Mouse (Mus musculus) embryonic stem cell, embryonic (primary cell): ENCODE measurements around the gene Axl.

Source experiments
- CTCF ChIA-PET, 4 experiments: fragments of 300-600 bp in 2 of 4; fragments of 350-600 bp in 2 of 4; sonication (Branson Sonifier 250); formaldehyde crosslinking; loops; one replicate each; lab custom pipeline; 2022; ENCODE audit warnings: inconsistent platforms in 2 of 4; lab: Charles Lee
- POLR2A ChIA-PET, 4 experiments: fragments of 300-600 bp in 2 of 4; fragments of 350-600 bp in 2 of 4; sonication (Branson Sonifier 250); formaldehyde crosslinking; loops; one replicate each; lab custom pipeline; 2022; ENCODE audit warnings: antibody characterized with exemption in 4 of 4, inconsistent platforms in 1 of 4; lab: Charles Lee

The Axl gene

GRCm38 (mm10) chr7:25788220-25789128 lies at the start of gene Axl:
Gene Axl, minus strand, starts transcription at chr7:25788705.
- POLR2A ChIA-PET = interaction anchor here in 3 of 4 experiments (0.6 to 1.8 kb wide), 9 partner anchors 21 to 151 kb away, joined by 3 to 6 read pairs (median 4); partner anchors contain the start of genes Cyp2s1 (in 1 of the 3) and Hnrnpul1 (in 1 of the 3)
- CTCF ChIA-PET = interaction anchor here (0.6 to 0.9 kb wide), 7 partner anchors 11 to 772 kb away, joined by 3 to 5 read pairs (median 4); no protein-coding TSS in a partner anchor

- ChIA-PET CTCF (interaction anchor here in 1 of 4 experiments (0.6 kb wide), 1 partner anchor 35 kb away, joined by 4 read pairs; no protein-coding TSS in a partner anchor), POLR2A (interaction anchor here in 1 of 4 experiments (0.9 kb wide), 1 partner anchor 164 kb away, joined by 5 read pairs; no protein-coding TSS in a partner anchor)
Measured at GRCm38 (mm10) chr7:25835188-25835891, 46.8 kb upstream of the Axl start.

GRCm38 (mm10) chr7:25831557-25832530 lies 43.3 kb upstream of the Axl start:
- CTCF ChIA-PET = no interaction called here
- POLR2A ChIA-PET = no interaction called here

GRCm38 (mm10) chr7:25830251-25830650 lies 41.7 kb upstream of the Axl start:
- ChIA-PET CTCF (no interaction called here), POLR2A (interaction anchor here in 1 of 4 experiments (1.0 kb wide), 1 partner anchor 63 kb away, joined by 3 read pairs; no protein-coding TSS in a partner anchor)

DNA sequence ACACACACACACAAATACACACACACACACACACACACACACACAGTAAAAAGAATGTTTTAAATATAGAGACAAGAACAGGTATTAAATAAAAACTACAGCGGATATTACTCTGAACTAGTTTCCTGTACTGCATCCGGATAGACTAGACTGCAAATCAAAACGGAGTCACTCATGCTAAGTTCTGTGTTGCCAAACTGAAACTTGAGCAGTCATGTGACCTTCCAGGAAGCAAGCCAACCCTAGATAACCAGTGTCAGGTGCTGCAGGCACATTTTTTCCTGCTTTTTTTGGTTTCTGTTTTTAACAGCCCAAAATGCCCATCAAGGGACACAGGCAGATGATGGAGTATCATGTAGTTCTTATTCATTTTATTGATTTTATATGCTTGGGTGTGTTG lies 38.7 kb upstream of the Axl start:
- CTCF ChIA-PET = no interaction called here
- POLR2A ChIA-PET = interaction anchor here in 3 of 4 experiments (0.6 to 0.7 kb wide), 3 partner anchors 78 to 943 kb away, joined by 3 to 9 read pairs (median 3); partner anchors contain the start of gene Rps19 (in 1 of the 3)

DNA sequence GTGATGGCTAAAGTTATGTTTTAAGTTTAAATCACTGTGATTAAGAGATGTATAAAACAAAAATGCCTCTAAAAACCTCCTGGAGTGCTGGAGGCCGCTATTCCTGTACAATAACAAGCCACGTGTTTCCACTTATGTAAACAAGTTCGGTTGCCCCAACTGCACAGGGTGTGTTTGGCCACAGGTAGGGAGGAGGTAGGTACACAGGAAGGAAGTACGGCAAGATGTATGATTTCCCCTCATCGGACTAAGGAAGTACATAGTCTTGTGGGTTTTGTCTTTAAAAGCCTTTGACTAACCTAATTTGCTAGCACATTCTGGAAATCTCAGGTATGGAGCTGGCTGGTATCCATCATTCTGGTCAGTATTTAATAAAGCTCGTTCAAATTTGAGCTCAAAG lies 37.5 kb upstream of the Axl start:
- POLR2A ChIA-PET = interaction anchor here (0.5 to 1.3 kb wide), 6 partner anchors 9 to 72 kb away, joined by 3 to 6 read pairs (median 5); partner anchors contain the start of genes Axl (in 1 of the 4), Cyp2s1 (in 1 of the 4) and Hnrnpul1 (in 1 of the 4)
- CTCF ChIA-PET = interaction anchor here in 3 of 4 experiments (0.6 kb wide), 3 partner anchors 15 to 1589 kb away, joined by 3 to 5 read pairs (median 3); partner anchors contain the start of gene Zfp109 (in 1 of the 3)

DNA sequence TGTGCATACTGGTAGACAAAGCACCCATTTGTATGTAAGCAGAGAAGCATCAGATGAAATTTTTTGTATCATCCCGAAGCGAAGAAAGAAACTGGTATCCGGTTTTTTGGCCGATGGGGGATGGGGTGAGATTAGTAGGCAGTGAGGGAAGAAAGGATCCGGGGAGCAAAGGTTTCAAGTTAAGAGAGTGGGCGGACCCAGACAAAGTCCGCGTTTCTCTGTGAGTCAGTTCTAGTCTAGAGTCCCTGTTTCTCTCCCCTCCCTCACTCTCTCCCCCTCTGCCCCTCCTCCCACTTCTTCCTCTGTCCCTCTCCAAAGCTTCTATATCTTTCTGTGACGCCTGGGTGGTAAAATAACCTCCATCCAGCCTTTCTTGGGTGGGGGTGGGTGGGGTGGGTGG lies 36.5 kb upstream of the Axl start:
- POLR2A ChIA-PET = no interaction called here
- CTCF ChIA-PET = no interaction called here

GRCm38 (mm10) chr7:25816241-25816919 lies 27.9 kb upstream of the Axl start, which contains the start of gene Cyp2s1:
Gene Cyp2s1, minus strand, starts transcription at chr7:25816913.
- ChIA-PET POLR2A (interaction anchor here (0.6 to 2.9 kb wide), 28 partner anchors 10 to 875 kb away, joined by 3 to 17 read pairs (median 4); partner anchors contain the start of genes Hnrnpul1 (in 3 of the 4), B9d2 (in 2 of the 4) and Axl (in 1 of the 4)), CTCF (interaction anchor here in 3 of 4 experiments (0.8 to 3.4 kb wide), 9 partner anchors 11 to 61 kb away, joined by 3 to 28 read pairs (median 4); no protein-coding TSS in a partner anchor)

DNA sequence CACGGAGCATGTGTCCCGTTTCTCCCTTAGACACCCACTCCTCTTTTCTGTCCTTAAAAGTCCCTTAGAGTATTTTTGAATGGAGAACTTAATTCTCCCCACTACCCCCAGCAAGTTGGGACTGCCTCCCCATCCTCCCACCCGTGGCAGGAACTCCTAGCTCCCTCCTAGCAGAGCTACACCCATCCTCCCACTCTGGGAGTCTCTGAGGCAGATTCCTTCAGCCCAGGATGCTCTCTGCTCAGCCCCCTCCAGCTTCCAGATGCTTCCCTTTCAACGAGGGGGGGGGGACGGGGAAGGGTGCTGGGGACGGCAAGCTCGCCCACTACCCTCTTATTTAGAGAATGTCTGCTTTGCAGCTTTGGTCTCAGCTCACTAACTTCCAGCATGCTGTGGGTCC lies 27.1 kb upstream of the Axl start:
- CTCF ChIA-PET = interaction anchor here in 2 of 4 experiments (0.5 to 3.4 kb wide), 7 partner anchors 10 to 69 kb away, joined by 3 to 28 read pairs (median 5); no protein-coding TSS in a partner anchor
- POLR2A ChIA-PET = interaction anchor here in 3 of 4 experiments (0.6 to 2.9 kb wide), 21 partner anchors 9 to 623 kb away, joined by 3 to 17 read pairs (median 4); partner anchors contain the start of genes Hnrnpul1 (in 3 of the 3), B9d2 (in 1 of the 3), Bckdha (in 1 of the 3) and Exosc5 (in 1 of the 3)

GRCm38 (mm10) chr7:25814711-25815110 lies 26.2 kb upstream of the Axl start:
- POLR2A ChIA-PET = interaction anchor here in 2 of 4 experiments (0.7 to 2.9 kb wide), 9 partner anchors 10 to 156 kb away, joined by 3 to 17 read pairs (median 5); partner anchors contain the start of genes Hnrnpul1 (in 2 of the 2), B9d2 (in 1 of the 2), Bckdha (in 1 of the 2) and Exosc5 (in 1 of the 2)
- CTCF ChIA-PET = interaction anchor here in 3 of 4 experiments (0.6 to 3.4 kb wide), 5 partner anchors 9 to 571 kb away, joined by 3 to 28 read pairs (median 6); no protein-coding TSS in a partner anchor

GRCm38 (mm10) chr7:25812195-25812594 lies 23.7 kb upstream of the Axl start:
- ChIA-PET POLR2A (interaction anchor here in 3 of 4 experiments (0.6 to 1.3 kb wide), 5 partner anchors 10 to 1387 kb away, joined by 3 to 5 read pairs (median 4); no protein-coding TSS in a partner anchor), CTCF (interaction anchor here in 1 of 4 experiments (0.6 kb wide), 1 partner anchor 331 kb away, joined by 3 read pairs; no protein-coding TSS in a partner anchor)

DNA sequence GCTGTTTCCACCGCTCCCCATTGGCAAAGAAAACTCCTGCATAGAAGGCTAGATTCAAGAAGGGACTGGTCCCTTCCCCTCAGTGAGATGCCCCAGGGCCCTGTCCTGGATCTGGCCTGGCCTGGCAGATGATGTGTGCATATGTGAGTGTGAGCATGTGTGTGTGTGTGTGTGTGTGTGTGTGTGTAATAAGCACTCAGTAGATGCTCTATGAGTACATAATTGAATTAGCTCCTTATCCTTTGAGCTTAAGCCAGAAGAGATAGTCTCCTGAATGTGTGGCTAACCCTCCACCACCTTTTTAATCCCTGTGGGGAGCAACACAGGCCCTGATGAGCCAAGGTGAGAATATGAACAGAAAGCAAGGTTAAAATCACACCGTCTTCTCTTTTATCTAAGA lies 23.2 kb upstream of the Axl start:
- POLR2A ChIA-PET = interaction anchor here in 3 of 4 experiments (0.6 to 1.3 kb wide), 4 partner anchors 9 to 1388 kb away, joined by 3 to 5 read pairs (median 4); no protein-coding TSS in a partner anchor
- CTCF ChIA-PET = interaction anchor here in 1 of 4 experiments (0.6 kb wide), 1 partner anchor 331 kb away, joined by 3 read pairs; no protein-coding TSS in a partner anchor

- ChIA-PET POLR2A (interaction anchor here (0.7 to 2.7 kb wide), 7 partner anchors 9 to 98 kb away, joined by 3 to 11 read pairs (median 3); partner anchors contain the start of gene Cyp2s1 (in 3 of the 4)), CTCF (interaction anchor here (0.5 to 3.4 kb wide), 14 partner anchors 10 to 542 kb away, joined by 3 to 28 read pairs (median 4); partner anchors contain the start of genes Hnrnpul1 (in 3 of the 4) and Cyp2s1 (in 1 of the 4))
Measured at GRCm38 (mm10) chr7:25805631-25806343, 17.3 kb upstream of the Axl start.

GRCm38 (mm10) chr7:25804792-25805191 lies 16.3 kb upstream of the Axl start:
- POLR2A ChIA-PET = interaction anchor here in 3 of 4 experiments (1.4 to 2.7 kb wide), 4 partner anchors 10 to 12 kb away, joined by 3 to 11 read pairs (median 4); partner anchors contain the start of gene Cyp2s1 (in 2 of the 3)
- CTCF ChIA-PET = interaction anchor here (0.5 to 3.4 kb wide), 12 partner anchors 11 to 541 kb away, joined by 3 to 28 read pairs (median 4); partner anchors contain the start of genes Hnrnpul1 (in 3 of the 4) and Cyp2s1 (in 1 of the 4)
